Mouse (Mus musculus) CH12.LX (cell line): ENCODE results near the gene Gstt2. TPM values are rescaled to one million over a fixed set of nuclear protein-coding genes. Genes with fewer than 3 reads are reported as not detected.
A peak's percentile ranks its signal among the peaks of the same experiment; 100 is the strongest.

Experiments used
- DNase-seq: peaks from one replicate; pipeline ENCODE4 v3.0.0-alpha.2; 2013; ENCODE audit errors: extremely low read depth
- H3K27ac ChIP-seq: 2 replicates; pipeline ENCODE4 v1.5.1; 2012; ENCODE audit warnings: low read depth, mild to moderate bottlenecking, control low read depth, moderate library complexity; ENCODE audit not compliant: insufficient read depth
- H3K27me3 ChIP-seq: replicated peaks from 2 replicates; pipeline ENCODE3; 2012; ENCODE audit warnings: inconsistent platforms
- H3K36me3 ChIP-seq, 2 experiments: replicated peaks in 1 of 2; 2 replicates each; pipeline versions ENCODE3 to v1.6.1; 2012; ENCODE audit warnings: inconsistent platforms in 1 of 2, low read length in 1 of 2, mild to moderate bottlenecking in 1 of 2, mixed read lengths in 1 of 2, moderate library complexity in 1 of 2; ENCODE audit not compliant: control insufficient read depth in 1 of 2, insufficient read depth in 1 of 2
- H3K4me1 ChIP-seq, 2 experiments: 2 replicates each; pipeline ENCODE4 v1.6.1; 2012; ENCODE audit warnings: inconsistent platforms in 1 of 2, moderate library complexity in 1 of 2; ENCODE audit not compliant: insufficient read depth in 2 of 2, control insufficient read depth in 1 of 2
- H3K4me2 ChIP-seq: 2 replicates; pipeline ENCODE4 v1.6.1; 2012; ENCODE audit warnings: low read depth, mild to moderate bottlenecking, control low read depth; ENCODE audit not compliant: poor library complexity, insufficient read depth, severe bottlenecking
- H3K4me3 ChIP-seq, 3 experiments: fragments of 150-350 bp in 1 of 3; sonication (generic) in 1 of 3; replicated peaks in 1 of 3; 2 replicates each; pipeline versions ENCODE3 to v1.5.1; 2011 to 2012; ENCODE audit warnings: low read depth in 2 of 3, low read length in 2 of 3, mild to moderate bottlenecking in 2 of 3, moderate library complexity in 2 of 3, control low read depth in 1 of 3, improper control_type of control experiment in 1 of 3, inconsistent platforms in 1 of 3, mixed read lengths in 1 of 3; ENCODE audit not compliant: poor library complexity in 1 of 3
- H3K79me2 ChIP-seq: replicated peaks from 2 replicates; pipeline ENCODE4 v1.6.1; 2012; ENCODE audit warnings: mild to moderate bottlenecking, moderate library complexity; ENCODE audit not compliant: control insufficient read depth, poor library complexity, insufficient read depth, severe bottlenecking; ENCODE audit errors: extremely low read depth
- H3K9ac ChIP-seq: 2 replicates; pipeline ENCODE4 v1.6.1; 2012; ENCODE audit warnings: low read depth, mild to moderate bottlenecking, control low read depth, moderate library complexity; ENCODE audit not compliant: insufficient read depth
- H3K9me3 ChIP-seq: replicated peaks from 2 replicates; pipeline ENCODE3; 2012; ENCODE audit warnings: low read length, inconsistent platforms, mixed read lengths
- BHLHE40 ChIP-seq: IDR thresholded peaks from 2 replicates; pipeline ENCODE4 v1.6.1; 2011; ENCODE audit warnings: mild to moderate bottlenecking, low read depth, low read length, improper control_type of control experiment
- CHD1 ChIP-seq: IDR thresholded peaks from 2 replicates; pipeline ENCODE4 v1.6.1; 2012; ENCODE audit warnings: low read depth, low read length, improper control_type of control experiment, inconsistent platforms
- CHD2 ChIP-seq: IDR thresholded peaks from 2 replicates; pipeline ENCODE4 v1.6.1; 2011; ENCODE audit warnings: low read length, improper control_type of control experiment
- CTCF ChIP-seq, 2 experiments: IDR thresholded peaks in 1 of 2; conservative IDR thresholded peaks in 1 of 2; 2 replicates each; pipeline ENCODE4 v1.5.1; 2011 to 2012; ENCODE audit warnings: low read depth in 2 of 2, low read length in 2 of 2, improper control_type of control experiment in 1 of 2, inconsistent platforms in 1 of 2, mild to moderate bottlenecking in 1 of 2, moderate library complexity in 1 of 2
- E2F4 ChIP-seq: IDR thresholded peaks from 2 replicates; pipeline ENCODE4 v1.6.1; 2011; ENCODE audit warnings: low read depth, low read length, improper control_type of control experiment; ENCODE audit not compliant: insufficient replicate concordance
- ELF1 ChIP-seq: IDR thresholded peaks from 2 replicates; pipeline ENCODE4 v1.6.1; 2014; ENCODE audit warnings: low read depth, mild to moderate bottlenecking, inconsistent platforms, low read length, improper control_type of control experiment
- EP300 ChIP-seq: IDR thresholded peaks from 2 replicates; pipeline ENCODE4 v1.6.1; 2011; ENCODE audit warnings: low read length, improper control_type of control experiment
- ETS1 ChIP-seq: conservative IDR thresholded peaks from 2 replicates; pipeline ENCODE4 v1.6.1; 2012; ENCODE audit warnings: low read depth, mild to moderate bottlenecking, inconsistent platforms, low read length, improper control_type of control experiment, moderate library complexity
- GABPA ChIP-seq: IDR thresholded peaks from 2 replicates; pipeline ENCODE4 v1.6.1; 2012; ENCODE audit warnings: low read depth, low read length, improper control_type of control experiment, inconsistent platforms; ENCODE audit not compliant: insufficient replicate concordance
- HCFC1 ChIP-seq: IDR thresholded peaks from 2 replicates; pipeline ENCODE4 v1.6.1; 2012; ENCODE audit warnings: low read depth, mild to moderate bottlenecking, inconsistent platforms, low read length, improper control_type of control experiment
- IRF4 ChIP-seq: IDR thresholded peaks from 2 replicates; pipeline ENCODE4 v1.6.1; 2014; ENCODE audit warnings: low read depth, mild to moderate bottlenecking, inconsistent platforms, low read length, improper control_type of control experiment
- JUN ChIP-seq: IDR thresholded peaks from 2 replicates; pipeline ENCODE4 v1.6.1; 2011; ENCODE audit warnings: low read depth, mild to moderate bottlenecking, low read length, improper control_type of control experiment, moderate library complexity; ENCODE audit not compliant: insufficient read depth
- JUND ChIP-seq: conservative IDR thresholded peaks from 2 replicates; pipeline ENCODE4 v1.6.1; 2011; ENCODE audit warnings: low read depth, low read length, improper control_type of control experiment
- KAT2A ChIP-seq: IDR thresholded peaks from 2 replicates; pipeline ENCODE4 v1.6.1; 2012; ENCODE audit warnings: low read length, improper control_type of control experiment, inconsistent platforms; ENCODE audit not compliant: insufficient replicate concordance
- MAFK ChIP-seq: IDR thresholded peaks from 2 replicates; pipeline ENCODE4 v1.6.1; 2011; ENCODE audit warnings: low read length, improper control_type of control experiment; ENCODE audit not compliant: insufficient replicate concordance
- MAX ChIP-seq: IDR thresholded peaks from 2 replicates; pipeline ENCODE4 v1.6.1; 2011; ENCODE audit warnings: low read length, improper control_type of control experiment
- MAZ ChIP-seq: IDR thresholded peaks from 2 replicates; pipeline ENCODE4 v1.6.1; 2012; ENCODE audit warnings: low read depth, mild to moderate bottlenecking, inconsistent platforms, low read length, improper control_type of control experiment, moderate library complexity
- MEF2A ChIP-seq: IDR thresholded peaks from 2 replicates; pipeline ENCODE4 v1.6.1; 2014; ENCODE audit warnings: low read depth, mild to moderate bottlenecking, inconsistent platforms, low read length, improper control_type of control experiment, borderline replicate concordance
- MXI1 ChIP-seq: IDR thresholded peaks from 2 replicates; pipeline ENCODE4 v1.6.1; 2011; ENCODE audit warnings: mild to moderate bottlenecking, low read depth, low read length, improper control_type of control experiment
- MYC ChIP-seq: IDR thresholded peaks from 2 replicates; pipeline ENCODE4 v1.6.1; 2011; ENCODE audit warnings: low read depth, mild to moderate bottlenecking, improper control_type of control experiment, low read length
- NELFE ChIP-seq: IDR thresholded peaks from 2 replicates; pipeline ENCODE4 v1.6.1; 2011; ENCODE audit warnings: low read depth, low read length, improper control_type of control experiment
- NRF1 ChIP-seq: IDR thresholded peaks from 2 replicates; pipeline ENCODE4 v1.6.1; 2014; ENCODE audit warnings: low read depth, mild to moderate bottlenecking, inconsistent platforms, low read length, improper control_type of control experiment, moderate library complexity
- PAX5 ChIP-seq: IDR thresholded peaks from 2 replicates; pipeline ENCODE4 v1.6.1; 2012; ENCODE audit warnings: low read length, inconsistent platforms, mixed read lengths
- POLR2AphosphoS2 ChIP-seq: IDR thresholded peaks from 2 replicates; pipeline ENCODE4 v1.6.1; 2011; ENCODE audit warnings: low read depth, low read length, improper control_type of control experiment
- RCOR1 ChIP-seq: conservative IDR thresholded peaks from 2 replicates; pipeline ENCODE4 v1.6.1; 2012; ENCODE audit warnings: low read depth, mild to moderate bottlenecking, inconsistent platforms, low read length, improper control_type of control experiment
- SIN3A ChIP-seq: IDR thresholded peaks from 2 replicates; pipeline ENCODE4 v1.6.1; 2012; ENCODE audit warnings: low read length, improper control_type of control experiment, inconsistent platforms
- SMC3 ChIP-seq: IDR thresholded peaks from 2 replicates; pipeline ENCODE4 v1.6.1; 2011; ENCODE audit warnings: low read depth, low read length, improper control_type of control experiment
- TBP ChIP-seq: conservative IDR thresholded peaks from 2 replicates; pipeline ENCODE4 v1.6.1; 2011; ENCODE audit warnings: low read depth, low read length, improper control_type of control experiment
- TCF12 ChIP-seq: IDR thresholded peaks from 2 replicates; pipeline ENCODE4 v1.6.1; 2014; ENCODE audit warnings: low read depth, mild to moderate bottlenecking, inconsistent platforms, low read length, improper control_type of control experiment
- USF1 ChIP-seq: IDR thresholded peaks from 2 replicates; pipeline ENCODE4 v1.6.1; 2014; ENCODE audit warnings: low read depth, mild to moderate bottlenecking, inconsistent platforms, low read length, improper control_type of control experiment
- USF2 ChIP-seq: conservative IDR thresholded peaks from 2 replicates; pipeline ENCODE4 v1.6.1; 2011; ENCODE audit warnings: low read depth, low read length, improper control_type of control experiment
- ZKSCAN1 ChIP-seq: IDR thresholded peaks from 2 replicates; pipeline ENCODE4 v1.6.1; 2012; ENCODE audit warnings: low read depth, inconsistent platforms, low read length, improper control_type of control experiment, borderline replicate concordance
- ZMIZ1 ChIP-seq: IDR thresholded peaks from 2 replicates; pipeline ENCODE4 v1.6.1; 2012; ENCODE audit warnings: low read depth, mild to moderate bottlenecking, inconsistent platforms, low read length, improper control_type of control experiment
- ZNF384 ChIP-seq: IDR thresholded peaks from 2 replicates; pipeline ENCODE4 v1.6.1; 2012; ENCODE audit warnings: low read depth, low read length, improper control_type of control experiment, inconsistent platforms
- dilution Hi-C: fragments of 300-500 bp; cut with MboI; formaldehyde crosslinking; loops from 2 replicates; pipeline ENCODE4 v1.14.3; 2020; ENCODE audit warnings: low sequenced_read_pairs; ENCODE audit not compliant: extremely low pct_unique_long_range_greater_than_20kb, extremely low pct_ligation_motif_present
- in situ Hi-C: fragments of 300-500 bp; cut with MboI; formaldehyde crosslinking; loops from 3 replicates; pipeline ENCODE4 v1.14.3; 2019; ENCODE audit warnings: low sequenced_read_pairs, low pct_ligation_motif_present, low pct_unique_long_range_greater_than_20kb, mixed read lengths
- polyA plus RNA-seq: library from polyadenylated mRNA; unstranded; fragments of >175 nt; gene quantifications from 2 replicates; pipeline ENCODE4 v1.2.1, GENCODE M21; 2012; ENCODE audit warnings: low read depth; ENCODE audit not compliant: insufficient read length
- total RNA-seq, 2 experiments: library from RNA; depleted of rRNA; stranded (reverse); fragments of 300-350 nt in 1 of 2; fragments of >200 nt in 1 of 2; gene quantifications; 2 replicates each; pipeline ENCODE4 v1.2.3; 2012 to 2014

Gene Gstt2
- total and polyA plus RNA-seq, 3 experiments: 126 to 253 (median 197) TPM

- dilution Hi-C loops: no loop called here
- H3K79me2 ChIP-seq: no peaks in the 10 kb centered on the region
- peak overlapping the region; percentile 61 to 79 (median 73) for H3K4me3 ChIP-seq
- H3K4me1 ChIP-seq: peaks cover 3 to 40% of the 10 kb centered on the region in 2 experiments; a peak in 2 of 4 replicates
- H3K9ac ChIP-seq: peak overlapping the region; percentile 83
- H3K9me3 ChIP-seq: no peaks in the 10 kb centered on the region
- peak; percentile 58 for DNase-seq
- TF ChIP-seq E2F4 (no peak), ETS1 (0 out of 2 replicates have a peak, but pooled peaks have one; percentile 21), MYC (no peak), JUND (no peak), MEF2A (peak; percentile 32; the same call in 1 of the 2 replicates), USF2 (no peak), HCFC1 (no peak), ZKSCAN1 (no peak), CTCF (conservative IDR thresholded peaks at IDR 0.05 in 1 of 2, IDR thresholded peaks at IDR 0.05 in 1 of 2; ENCODE audit: low read depth in 2 of 2, low read length in 2 of 2) (no peak), IRF4 (peak; percentile 8; the same call in 1 of the 2 replicates), SMC3 (no peak), KAT2A (no peak), MAX (0 out of 2 replicates have a peak, but pooled peaks have one; percentile 39), BHLHE40 (peak; percentile 46; the same call in 1 of the 2 replicates), JUN (no peak), RCOR1 (0 out of 2 replicates have a peak, but pooled peaks have one; percentile 24), CHD1 (no peak), TBP (0 out of 2 replicates have a peak, but pooled peaks have one; percentile 33), PAX5 (no peak), MXI1 (no peak; the same call in 1 of the 2 replicates), ZNF384 (no peak), EP300 (no peak), CHD2 (peak; percentile 64), ELF1 (peak; percentile 64), ZMIZ1 (no peak), MAZ (peak; percentile 47; the same call in 1 of the 2 replicates), GABPA (no peak), POLR2AphosphoS2 (0 out of 2 replicates have a peak, but pooled peaks have one; percentile 46), SIN3A (peak; percentile 83; the same call in 1 of the 2 replicates), USF1 (no peak), TCF12 (peak; percentile 70), NRF1 (no peak), MAFK (no peak), NELFE (no peak; the same call in 1 of the 2 replicates)
- H3K27ac ChIP-seq: peak overlapping the region; percentile 92
- peaks cover 0 to 2% of the 10 kb centered on the region in 2 experiments for H3K36me3 ChIP-seq
- in situ Hi-C loops: loop anchor here (10.0 kb wide), 1 partner anchor 249 kb away; the partner anchor contains the start of gene Ggt5
- H3K4me2 ChIP-seq: peak overlapping the region; percentile 86
- H3K27me3 ChIP-seq: no peaks in the 10 kb centered on the region
Measured at GRCm38 (mm10) chr10:75833456-75834080, 3.7 kb downstream of the Gstt2 start.
